Mouse (Mus musculus) limb, embryonic 13.5 days (tissue): ENCODE results near the gene Iqcf3. TPM values are rescaled to one million over a fixed set of nuclear protein-coding genes. Genes with fewer than 3 reads are reported as not detected.
"Not testable (repeated sequence)": the region's sequence is repeated elsewhere in the genome, so short reads cannot be mapped to it uniquely, and the experiment has no call there.

ENCODE experiments used
- ATAC-seq: fragments of 200-750 bp; cut with Nextera tagmentation; 2 replicates; pipeline ENCODE4 v1.8.0; 2017; ENCODE audit warnings: low read depth, moderate number of reproducible peaks, moderate TSS enrichment; ENCODE audit not compliant: low FRiP score
- H3K27ac ChIP-seq: fragments of 300-500 bp; sonication (generic); 2 replicates; pipeline ENCODE4 v1.5.1; 2015; ENCODE audit warnings: inconsistent platforms, mild to moderate bottlenecking, moderate library complexity
- H3K27me3 ChIP-seq: fragments of 300-500 bp; sonication (generic); 2 replicates; pipeline ENCODE4 v1.6.1; 2015; ENCODE audit warnings: mild to moderate bottlenecking, inconsistent platforms
- H3K36me3 ChIP-seq: fragments of 300-500 bp; sonication (generic); 2 replicates; pipeline ENCODE4 v1.6.1; 2015; ENCODE audit warnings: inconsistent platforms, mild to moderate bottlenecking, moderate library complexity
- H3K4me1 ChIP-seq: fragments of 300-500 bp; sonication (generic); 2 replicates; pipeline ENCODE4 v1.6.1; 2015; ENCODE audit warnings: inconsistent platforms
- H3K4me2 ChIP-seq: fragments of 300-500 bp; sonication (generic); replicated peaks from 2 replicates; pipeline ENCODE4 v1.6.1; 2015; ENCODE audit warnings: inconsistent platforms, mild to moderate bottlenecking, moderate library complexity
- H3K4me3 ChIP-seq: fragments of 300-500 bp; sonication (generic); 2 replicates; pipeline ENCODE4 v1.5.1; 2015; ENCODE audit warnings: moderate library complexity, mild to moderate bottlenecking, inconsistent platforms
- H3K9ac ChIP-seq: fragments of 300-500 bp; sonication (generic); 2 replicates; pipeline ENCODE4 v1.6.1; 2015; ENCODE audit warnings: mild to moderate bottlenecking, inconsistent platforms
- H3K9me3 ChIP-seq: fragments of 300-500 bp; sonication (generic); 2 replicates; pipeline ENCODE4 v1.6.1; 2016; ENCODE audit warnings: inconsistent platforms
- WGBS: fragments of 180-500 bp; shearing (Covaris S2); methylation state at CpG from one replicate; pipeline ENCODE4 v1.1.7; 2015; 5-methylcytosine and 5-hydroxymethylcytosine counted together
- polyA plus RNA-seq: library from polyadenylated mRNA; unstranded; fragments of >200 nt; fragmentation: Nextera tagmentation; extraction: Ambion mirVana; gene quantifications from 2 replicates; pipeline ENCODE4 v1.2.1, GENCODE M21; 2015

The Iqcf3 gene
- polyA plus RNA-seq, 1 experiment from 2014 or later: not detected

- 87% methylated on average over 22 of the region's 22 CpGs for WGBS
- no peak for ATAC-seq
- Histone ChIP-seq H3K4me2 (no peak overlapping the region), H3K4me3 (no peak overlapping the region), H3K27ac (no peak overlapping the region), H3K9ac (no peak overlapping the region), H3K36me3 (no peaks in the 10 kb centered on the region), H3K4me1 (no peaks in the 10 kb centered on the region), H3K27me3 (no peaks in the 10 kb centered on the region), H3K9me3 (no peaks in the 10 kb centered on the region)
Measured at GRCm38 (mm10) chr9:106501846-106502245, 59.6 kb downstream of the Iqcf3 start.

- WGBS: 93% methylated on average over 6 of the region's 6 CpGs
Measured at GRCm38 (mm10) chr9:106499667-106500066, 61.8 kb downstream of the Iqcf3 start, which contains the start of gene Iqcf1. Gene Iqcf1 (plus strand): TSS chr9:106499967.

GRCm38 (mm10) chr9:106487602-106488001 is 73.8 kb downstream of the Iqcf3 start:
- not testable (repeated sequence) for H3K4me3 ChIP-seq, H3K9ac ChIP-seq, H3K9me3 ChIP-seq, H3K4me1 ChIP-seq, H3K4me2 ChIP-seq, H3K27me3 ChIP-seq, H3K27ac ChIP-seq, ATAC-seq
- H3K36me3 ChIP-seq: peaks cover 40% of the 10 kb centered on the region
- WGBS: 82% methylated on average over 6 of the region's 6 CpGs

More at GRCm38 (mm10) chr9:106499667-106500066, 61.8 kb downstream of the Iqcf3 start, which contains the start of gene Iqcf1:
- no peak for ATAC-seq
- H3K4me3 ChIP-seq: no peak within 1 kb of the TSS
- H3K36me3 ChIP-seq: no peaks in the 10 kb centered on the region
- no peak within 1 kb of the TSS for H3K4me2 ChIP-seq
- no peaks in the 10 kb centered on the region for H3K9me3 ChIP-seq
- H3K4me1 ChIP-seq: no peaks in the 10 kb centered on the region
- no peak within 1 kb of the TSS for H3K9ac ChIP-seq
- no peak within 1 kb of the TSS for H3K27ac ChIP-seq
- H3K27me3 ChIP-seq: no peaks in the 10 kb centered on the region

GRCm38 (mm10) chr9:106485076-106485475 is 76.4 kb downstream of the Iqcf3 start:
- Histone ChIP-seq H3K36me3 (peaks cover 60% of the 10 kb centered on the region), H3K9ac (no peak overlapping the region), H3K9me3 (no peaks in the 10 kb centered on the region), H3K4me1 (no peaks in the 10 kb centered on the region), H3K4me2 (no peak overlapping the region), H3K27ac (no peak overlapping the region), H3K4me3 (no peak overlapping the region), H3K27me3 (no peaks in the 10 kb centered on the region)
- no peak for ATAC-seq
- 87% methylated on average over 10 of the region's 10 CpGs for WGBS

- Histone ChIP-seq H3K27me3 (no peaks in the 10 kb centered on the region), H3K9me3 (no peaks in the 10 kb centered on the region), H3K4me1 (no peaks in the 10 kb centered on the region), H3K36me3 (peaks cover 68% of the 10 kb centered on the region), H3K9ac (no peak overlapping the region), H3K27ac (no peak overlapping the region), H3K4me2 (no peak overlapping the region), H3K4me3 (no peak overlapping the region)
- no peak for ATAC-seq
- 90% methylated on average over 17 of the region's 17 CpGs for WGBS
Measured at GRCm38 (mm10) chr9:106483606-106484005, 77.8 kb downstream of the Iqcf3 start.

GRCm38 (mm10) chr9:106483136-106483535 is 78.3 kb downstream of the Iqcf3 start:
- H3K4me2 ChIP-seq: no peak overlapping the region
- peaks cover 2% of the 10 kb centered on the region for H3K4me1 ChIP-seq
- no peak overlapping the region for H3K27ac ChIP-seq
- no peak overlapping the region for H3K4me3 ChIP-seq
- WGBS: 93% methylated on average over 10 of the region's 10 CpGs
- H3K9ac ChIP-seq: no peak overlapping the region
- no peaks in the 10 kb centered on the region for H3K27me3 ChIP-seq
- ATAC-seq: no peak
- H3K9me3 ChIP-seq: no peaks in the 10 kb centered on the region
- peaks cover 68% of the 10 kb centered on the region for H3K36me3 ChIP-seq

GRCm38 (mm10) chr9:106482578-106483115 is 78.8 kb downstream of the Iqcf3 start:
- no peak overlapping the region for H3K4me3 ChIP-seq
- H3K4me2 ChIP-seq: no peak overlapping the region
- no peaks in the 10 kb centered on the region for H3K9me3 ChIP-seq
- H3K27ac ChIP-seq: no peak overlapping the region
- ATAC-seq: no peak
- 85% methylated on average over 17 of the region's 17 CpGs for WGBS
- peaks cover 68% of the 10 kb centered on the region for H3K36me3 ChIP-seq
- no peaks in the 10 kb centered on the region for H3K27me3 ChIP-seq
- peaks cover 7% of the 10 kb centered on the region for H3K4me1 ChIP-seq
- no peak overlapping the region for H3K9ac ChIP-seq

GRCm38 (mm10) chr9:106481676-106482075 is 79.8 kb downstream of the Iqcf3 start:
- H3K36me3 ChIP-seq: peaks cover 68% of the 10 kb centered on the region
- WGBS: 94% methylated on average over 13 of the region's 13 CpGs
- no peak for ATAC-seq

GRCm38 (mm10) chr9:106481075-106481474 is 80.4 kb downstream of the Iqcf3 start:
- H3K36me3 ChIP-seq: peaks cover 63% of the 10 kb centered on the region
- no peak overlapping the region; the same call in 1 of the 2 replicates for H3K9ac ChIP-seq
- no peak overlapping the region for H3K4me3 ChIP-seq
- no peak for ATAC-seq
- no peaks in the 10 kb centered on the region for H3K9me3 ChIP-seq
- peaks cover 15% of the 10 kb centered on the region for H3K4me1 ChIP-seq
- H3K4me2 ChIP-seq: no peak overlapping the region
- 94% methylated on average over 15 of the region's 15 CpGs for WGBS
- no peak overlapping the region for H3K27ac ChIP-seq
- H3K27me3 ChIP-seq: no peaks in the 10 kb centered on the region

More at GRCm38 (mm10) chr9:106481676-106482075, 79.8 kb downstream of the Iqcf3 start:
- Histone ChIP-seq H3K27me3 (no peaks in the 10 kb centered on the region), H3K4me3 (no peak overlapping the region), H3K9ac (no peak overlapping the region), H3K9me3 (no peaks in the 10 kb centered on the region), H3K27ac (no peak overlapping the region), H3K4me1 (peaks cover 9% of the 10 kb centered on the region), H3K4me2 (no peak overlapping the region)

- no peak overlapping the region for H3K4me3 ChIP-seq
- H3K27me3 ChIP-seq: no peaks in the 10 kb centered on the region
- peaks cover 19% of the 10 kb centered on the region for H3K4me1 ChIP-seq
- H3K4me2 ChIP-seq: no peak overlapping the region
- H3K9ac ChIP-seq: no peak overlapping the region
- no peak for ATAC-seq
- no peak overlapping the region for H3K27ac ChIP-seq
- WGBS: 88% methylated on average over 7 of the region's 7 CpGs
- peaks cover 58% of the 10 kb centered on the region for H3K36me3 ChIP-seq
- H3K9me3 ChIP-seq: no peaks in the 10 kb centered on the region
Measured at GRCm38 (mm10) chr9:106480541-106480940, 80.9 kb downstream of the Iqcf3 start.

- no peaks in the 10 kb centered on the region for H3K9me3 ChIP-seq
- 83% methylated on average over 9 of the region's 9 CpGs for WGBS
- H3K4me2 ChIP-seq: peak overlapping the region; percentile 97
- peak overlapping the region; percentile 79 for H3K4me3 ChIP-seq
- no peaks in the 10 kb centered on the region for H3K27me3 ChIP-seq
- peaks cover 34% of the 10 kb centered on the region for H3K4me1 ChIP-seq
- peaks cover 33% of the 10 kb centered on the region for H3K36me3 ChIP-seq
- H3K27ac ChIP-seq: no peak overlapping the region
- ATAC-seq: no peak
- H3K9ac ChIP-seq: peak overlapping the region; percentile 80
Measured at GRCm38 (mm10) chr9:106478101-106478500, 83.3 kb downstream of the Iqcf3 start.

GRCm38 (mm10) chr9:106477649-106478048 is 83.8 kb downstream of the Iqcf3 start:
- Histone ChIP-seq H3K36me3 (peaks cover 29% of the 10 kb centered on the region), H3K27me3 (no peaks in the 10 kb centered on the region), H3K9me3 (no peaks in the 10 kb centered on the region), H3K4me3 (peak overlapping the region; percentile 79), H3K9ac (peak overlapping the region; percentile 80), H3K4me1 (peaks cover 34% of the 10 kb centered on the region), H3K4me2 (peak overlapping the region; percentile 97), H3K27ac (peak overlapping the region; percentile 10; the same call in 1 of the 2 replicates)
- WGBS: 4% methylated on average over 16 of the region's 16 CpGs
- no peak for ATAC-seq
